Mouse (Mus musculus) thymus, adult 2 months (tissue): ENCODE measurements around the gene Gfra4.

ENCODE experiments used
- CTCF ChIP-seq: fragments of 200-500 bp; IDR thresholded peaks from 2 replicates; pipeline ENCODE4 v1.5.1; 2012; ENCODE audit warnings: mild to moderate bottlenecking, control low read depth, low read length, moderate library complexity, borderline replicate concordance; ENCODE audit not compliant: control insufficient read depth, poor library complexity, insufficient read depth; ENCODE audit errors: extremely low read depth
- POLR2A ChIP-seq: fragments of 200-500 bp; IDR thresholded peaks from 2 replicates; pipeline ENCODE4 v1.6.1; 2012; ENCODE audit warnings: mild to moderate bottlenecking, low read length, control low read depth, moderate library complexity; ENCODE audit not compliant: control insufficient read depth, poor library complexity, insufficient read depth; ENCODE audit errors: extremely low read depth

- TF ChIP-seq CTCF (no peak), POLR2A (no peak)
These were observed 48.0 kb upstream of the Gfra4 start for GRCm38 (mm10) chr2:131090852-131091251.
